Mouse (Mus musculus): Measurements from ENCODE around the gene Nox4. TPM values are rescaled to one million over a fixed set of nuclear protein-coding genes. Genes with fewer than 3 reads are reported as not detected.

Nox4 gene
- polyA plus RNA-seq (2017; shearing (Covaris generic)), result 0.12 TPM

DNA sequence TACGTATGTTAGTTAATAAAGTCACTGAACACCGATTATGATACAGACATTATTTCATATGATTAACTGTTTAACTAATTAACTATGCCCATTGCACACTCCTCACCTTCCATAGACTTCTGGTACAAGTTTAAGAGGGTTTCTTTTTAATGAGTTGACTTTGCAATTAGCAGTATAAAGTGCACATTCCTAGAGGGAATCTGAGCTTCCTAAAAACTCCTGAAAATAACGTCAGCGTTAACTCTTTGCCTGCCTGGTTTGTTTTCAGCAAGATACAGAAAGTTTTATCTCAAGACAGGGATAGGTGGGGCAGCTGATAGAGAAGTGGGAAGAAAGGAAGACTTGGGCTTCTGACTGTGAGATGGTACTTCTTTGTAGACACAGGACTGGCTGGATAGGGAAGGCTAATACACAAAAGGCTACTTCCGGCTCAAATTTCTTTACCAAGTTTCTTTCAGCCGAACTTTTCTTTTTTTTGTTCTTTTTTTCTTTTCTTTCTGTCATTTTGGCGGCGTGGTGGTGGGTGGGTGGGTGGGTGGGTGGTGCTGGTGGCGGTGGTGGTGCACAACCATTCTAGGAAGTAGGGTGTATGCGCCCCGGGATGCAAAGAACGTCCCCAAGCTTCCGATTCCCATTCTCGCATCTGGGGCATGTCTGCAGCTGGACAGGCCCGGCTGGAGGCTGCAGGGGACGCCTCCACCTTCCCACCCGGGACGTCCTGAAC, at the start of gene Nox4:
Nox4 (plus strand) TSS at position 241 of the 724 bp plus-strand sequence.

Other genes with a start within 250 kb of the Nox4 start
- 0.07 TPM for gene Vmn2r79, start 250.0 kb upstream of the Nox4 start, polyA plus RNA-seq (2017; shearing (Covaris generic))
- gene Tyr, start 247.4 kb downstream of the Nox4 start, polyA plus RNA-seq (2017; shearing (Covaris generic)), result not detected